Mouse (Mus musculus) neural tube, embryonic 14.5 days (tissue): ENCODE data around the gene Zfp992. TPM values are rescaled to one million over a fixed set of nuclear protein-coding genes. Genes with fewer than 3 reads are reported as not detected.
"Not testable (repeated sequence)": the region's sequence is repeated elsewhere in the genome, so short reads cannot be mapped to it uniquely, and the experiment has no call there.

ENCODE experiments used
- ATAC-seq: fragments of 200-750 bp; cut with Nextera tagmentation; 2 replicates; pipeline ENCODE4 v1.8.0; 2017; ENCODE audit warnings: low read depth, mild to moderate bottlenecking, moderate TSS enrichment, moderate library complexity
- H3K27ac ChIP-seq: fragments of 300-500 bp; sonication (generic); 2 replicates; pipeline ENCODE4 v1.5.1; 2014; ENCODE audit warnings: low read depth, mild to moderate bottlenecking, control low read depth, low read length, moderate library complexity, mixed read lengths
- H3K27me3 ChIP-seq: fragments of 300-500 bp; sonication (generic); 2 replicates; pipeline ENCODE4 v1.6.1; 2014; ENCODE audit warnings: low read length; ENCODE audit not compliant: control insufficient read depth, insufficient read depth
- H3K36me3 ChIP-seq: fragments of 300-500 bp; sonication (generic); 2 replicates; pipeline ENCODE4 v1.6.1; 2014; ENCODE audit warnings: low read length, mixed read lengths; ENCODE audit not compliant: control insufficient read depth, insufficient read depth
- H3K4me1 ChIP-seq: fragments of 300-500 bp; sonication (generic); 2 replicates; pipeline ENCODE4 v1.6.1; 2014; ENCODE audit warnings: low read length; ENCODE audit not compliant: control insufficient read depth, insufficient read depth
- H3K4me2 ChIP-seq: fragments of 300-500 bp; sonication (generic); 2 replicates; pipeline ENCODE4 v1.6.1; 2014; ENCODE audit warnings: mild to moderate bottlenecking, low read depth, low read length, control low read depth
- H3K4me3 ChIP-seq: fragments of 300-500 bp; sonication (generic); 2 replicates; pipeline ENCODE4 v1.5.1; 2014; ENCODE audit warnings: low read depth, low read length, control low read depth, mixed read lengths
- H3K9ac ChIP-seq: fragments of 300-500 bp; sonication (generic); replicated peaks from 2 replicates; pipeline ENCODE4 v1.6.1; 2014; ENCODE audit warnings: low read depth, mild to moderate bottlenecking, control low read depth, low read length, mixed read lengths
- H3K9me3 ChIP-seq: fragments of 300-500 bp; sonication (generic); 2 replicates; pipeline ENCODE4 v1.6.1; 2016; ENCODE audit warnings: low read length; ENCODE audit not compliant: control insufficient read depth
- WGBS: fragments of 180-500 bp; shearing (Covaris S2); extraction: QIAGEN DNeasy Blood & Tissue Kit; methylation state at CpG from one replicate; pipeline ENCODE4 v1.1.7; 2014; 5-methylcytosine and 5-hydroxymethylcytosine counted together
- polyA plus RNA-seq: library from polyadenylated mRNA; unstranded; fragments of >200 nt; fragmentation: Nextera tagmentation; extraction: Ambion mirVana; gene quantifications from 2 replicates; pipeline ENCODE4 v1.2.1, GENCODE M21; 2014

Zfp992 gene
- polyA plus RNA-seq, 1 experiment from 2014 or later = 3.6 TPM

GRCm38 (mm10) chr4:146494980-146495379 lies 46.2 kb downstream of the Zfp992 start:
- no peaks in the 10 kb centered on the region for H3K27me3 ChIP-seq
- H3K9ac ChIP-seq = no peak overlapping the region
- no peaks in the 10 kb centered on the region for H3K36me3 ChIP-seq
- no peak overlapping the region for H3K27ac ChIP-seq
- no peak overlapping the region for H3K4me3 ChIP-seq
- WGBS = 73% methylated on average over 4 of the region's 4 CpGs
- H3K4me1 ChIP-seq = no peaks in the 10 kb centered on the region
- H3K4me2 ChIP-seq = no peak overlapping the region
- H3K9me3 ChIP-seq = peaks cover 52% of the 10 kb centered on the region
- ATAC-seq = no peak; the same call in 1 of the 2 replicates

- H3K9me3 ChIP-seq = peaks cover 44% of the 10 kb centered on the region
- H3K27me3 ChIP-seq, H3K4me3 ChIP-seq, H3K36me3 ChIP-seq, H3K9ac ChIP-seq, H3K4me1 ChIP-seq, H3K27ac ChIP-seq, ATAC-seq, H3K4me2 ChIP-seq: not testable (repeated sequence)
- 85% methylated on average over 9 of the region's 9 CpGs for WGBS
Measured at GRCm38 (mm10) chr4:146497695-146498275, 49.0 kb downstream of the Zfp992 start.

DNA sequence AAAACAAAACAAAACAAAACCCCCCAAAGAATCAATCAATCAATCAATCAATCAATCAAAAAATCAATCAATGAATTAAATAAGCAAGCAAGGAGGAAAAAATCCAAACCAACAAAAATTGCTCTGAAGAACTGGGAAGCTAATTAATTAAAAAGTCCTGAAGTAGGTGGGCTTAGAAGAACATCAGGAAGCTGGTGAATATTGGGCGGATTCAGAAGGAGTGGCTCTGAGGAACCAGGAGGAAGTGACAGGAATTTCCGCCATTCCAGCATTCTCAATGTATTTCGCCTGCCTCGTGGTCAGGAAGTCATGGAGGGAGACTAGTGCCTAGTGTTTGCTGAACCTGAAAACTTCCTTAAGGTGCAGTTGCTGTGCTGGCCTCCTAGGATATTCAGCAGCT lies 52.9 kb downstream of the Zfp992 start, which contains the start of gene Zfp981:
Gene Zfp981, plus strand, starts transcription at position 301 of the 400 bp plus-strand sequence.
- ATAC-seq, H3K4me1 ChIP-seq, H3K4me3 ChIP-seq, H3K27me3 ChIP-seq, H3K36me3 ChIP-seq, H3K4me2 ChIP-seq, H3K27ac ChIP-seq, H3K9ac ChIP-seq: not testable (repeated sequence)
- peaks cover 19% of the 10 kb centered on the region for H3K9me3 ChIP-seq
- 88% methylated on average over 4 of the region's 4 CpGs for WGBS

DNA sequence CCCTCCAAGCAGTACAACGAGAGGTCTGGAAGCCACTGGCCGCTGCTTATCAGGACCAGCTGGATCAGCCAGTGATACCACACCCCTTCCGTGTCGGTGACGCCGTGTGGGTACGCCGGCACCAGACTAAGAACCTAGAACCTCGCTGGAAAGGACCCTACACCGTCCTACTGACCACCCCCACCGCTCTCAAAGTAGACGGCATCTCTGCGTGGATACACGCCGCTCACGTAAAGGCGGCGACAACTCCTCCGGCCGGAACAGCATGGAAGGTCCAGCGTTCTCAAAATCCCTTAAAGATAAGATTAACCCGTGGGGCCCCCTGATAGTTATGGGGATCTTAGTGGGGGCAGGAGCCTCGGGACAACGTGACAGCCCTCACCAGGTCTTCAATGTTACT lies 60.2 kb downstream of the Zfp992 start:
- ATAC-seq, H3K9ac ChIP-seq, H3K27me3 ChIP-seq, H3K4me1 ChIP-seq, H3K27ac ChIP-seq, H3K36me3 ChIP-seq, H3K4me2 ChIP-seq, H3K4me3 ChIP-seq: not testable (repeated sequence)
- 94% methylated on average over 18 of the region's 24 CpGs for WGBS
- peaks cover 11% of the 10 kb centered on the region for H3K9me3 ChIP-seq

DNA sequence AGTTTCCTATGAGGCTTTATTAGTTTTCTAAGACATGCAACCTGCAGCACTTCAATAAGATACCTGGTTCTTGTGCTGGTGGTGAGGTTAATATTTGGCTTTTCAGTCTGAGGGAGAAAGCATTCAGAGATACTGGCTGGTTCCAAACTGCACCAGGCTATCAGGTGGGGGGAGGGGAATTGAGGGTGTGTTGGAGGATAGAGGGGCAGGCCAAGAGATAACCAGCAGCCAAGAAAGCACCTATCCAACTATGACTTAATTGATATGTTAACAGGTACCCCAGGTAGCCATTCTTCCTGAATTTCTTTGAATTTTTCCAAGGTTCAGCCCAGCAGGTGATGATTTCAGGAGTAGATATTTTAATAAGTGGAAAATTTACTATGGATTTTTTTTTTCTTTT lies 63.0 kb downstream of the Zfp992 start:
- not testable (repeated sequence) for H3K27ac ChIP-seq, H3K9ac ChIP-seq, H3K4me2 ChIP-seq, H3K4me3 ChIP-seq, ATAC-seq, H3K4me1 ChIP-seq, H3K27me3 ChIP-seq, H3K36me3 ChIP-seq
- peaks cover 23% of the 10 kb centered on the region for H3K9me3 ChIP-seq

DNA sequence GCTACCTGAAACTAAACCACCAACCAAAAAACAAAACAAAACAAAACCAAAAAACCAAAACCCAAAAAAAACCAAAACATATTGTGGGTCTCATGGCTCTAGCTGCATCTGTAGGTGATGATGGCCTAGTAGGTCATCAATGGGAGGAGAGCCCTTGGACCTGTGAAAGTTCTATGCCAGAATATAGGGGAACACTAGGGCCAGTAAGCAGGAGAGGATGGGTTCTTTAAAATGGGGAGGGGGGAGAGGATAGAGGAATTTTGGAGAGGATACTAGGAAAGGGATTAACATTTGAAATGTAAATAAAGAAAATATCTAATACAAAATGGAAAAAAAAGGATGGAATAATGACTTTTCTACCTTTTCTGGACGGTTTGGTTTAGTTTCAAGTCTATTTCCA lies 67.7 kb downstream of the Zfp992 start:
- whole genome bisulfite sequencing = 61% methylated on average over 1 of the region's 1 CpGs
- peaks cover 47% of the 10 kb centered on the region for H3K9me3 ChIP-seq
- H3K27me3 ChIP-seq = no peaks in the 10 kb centered on the region
- H3K36me3 ChIP-seq = no peaks in the 10 kb centered on the region
- no peak overlapping the region for H3K27ac ChIP-seq
- no peak overlapping the region for H3K4me2 ChIP-seq
- no peak overlapping the region for H3K4me3 ChIP-seq
- H3K9ac ChIP-seq = no peak overlapping the region
- H3K4me1 ChIP-seq = no peaks in the 10 kb centered on the region
- ATAC-seq = no peak

DNA sequence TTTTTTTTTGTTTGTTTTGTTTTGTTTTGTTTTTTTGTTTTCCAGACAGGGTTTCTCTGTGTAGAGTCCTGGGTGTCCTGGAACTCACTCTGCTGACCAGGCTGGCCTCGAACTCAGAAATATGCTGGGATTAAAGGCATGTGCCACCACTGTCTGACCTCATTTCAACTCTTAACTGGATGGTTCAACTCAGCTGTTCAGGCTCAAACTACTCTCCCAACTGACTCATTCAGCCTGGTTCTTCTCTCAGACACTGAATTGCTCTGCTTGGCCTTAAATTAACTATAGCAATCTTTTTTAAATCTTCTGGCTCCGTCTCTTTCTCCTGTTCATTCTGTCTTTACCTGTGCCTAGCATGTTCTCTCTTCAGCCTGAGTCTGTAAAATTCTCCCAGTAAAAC lies 68.3 kb downstream of the Zfp992 start:
- ATAC-seq = not testable (repeated sequence)
- WGBS = 69% methylated on average over 2 of the region's 2 CpGs

More for the DNA sequence above, 68.3 kb downstream of the Zfp992 start:
- H3K27me3 ChIP-seq, H3K36me3 ChIP-seq, H3K9ac ChIP-seq, H3K4me2 ChIP-seq, H3K4me1 ChIP-seq, H3K4me3 ChIP-seq, H3K27ac ChIP-seq: not testable (repeated sequence)
- H3K9me3 ChIP-seq = peaks cover 48% of the 10 kb centered on the region

Other genes with a start within 250 kb of the Zfp992 start
- gene Zfp981, start 53.0 kb downstream of the Zfp992 start, polyA plus RNA-seq = 0.31 and 0.32 TPM in 2 replicates
- 2.7 and 5.2 TPM in 2 replicates for gene Zfp993, start 161.9 kb downstream of the Zfp992 start, polyA plus RNA-seq